Mouse (Mus musculus): Measurements from ENCODE around the gene Ifitm5. TPM values are rescaled to one million over a fixed set of nuclear protein-coding genes. Genes with fewer than 3 reads are reported as not detected.
"Not testable (repeated sequence)": the region's sequence is repeated elsewhere in the genome, so short reads cannot be mapped to it uniquely, and the experiment has no call there.

The Ifitm5 gene
- polyA plus RNA-seq, 1 experiment from 2014 or later, result 1.6 TPM

DNA sequence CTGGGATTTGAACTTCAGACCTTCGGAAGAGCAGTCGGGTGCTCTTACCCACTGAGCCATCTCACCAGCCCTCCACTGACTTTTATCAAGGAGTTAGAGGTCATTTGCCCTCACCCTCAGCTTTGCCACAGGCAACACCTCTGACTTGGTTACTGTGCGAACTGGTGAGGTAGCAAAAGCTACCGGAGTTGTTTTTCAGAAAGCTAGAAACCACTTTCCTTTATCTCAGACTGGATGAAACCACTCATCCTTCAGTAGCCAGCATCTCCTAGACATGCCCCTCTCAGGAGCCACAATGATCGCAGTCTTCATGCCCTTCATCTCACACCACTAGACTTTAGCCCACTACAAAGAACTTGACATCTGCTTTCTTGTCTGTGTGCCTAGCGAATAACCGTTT lies 32.9 kb upstream of the Ifitm5 start:
- no peak overlapping the region for H3K27ac ChIP-seq (ENCODE audit: low read length)
- ATAC-seq (replicated peaks; ENCODE audit: extremely low read depth, insufficient read depth, low FRiP score), result no peak
- H3K4me1 ChIP-seq (ENCODE audit: control insufficient read depth, insufficient read depth, low read length), result no peaks in the 10 kb centered on the region

DNA sequence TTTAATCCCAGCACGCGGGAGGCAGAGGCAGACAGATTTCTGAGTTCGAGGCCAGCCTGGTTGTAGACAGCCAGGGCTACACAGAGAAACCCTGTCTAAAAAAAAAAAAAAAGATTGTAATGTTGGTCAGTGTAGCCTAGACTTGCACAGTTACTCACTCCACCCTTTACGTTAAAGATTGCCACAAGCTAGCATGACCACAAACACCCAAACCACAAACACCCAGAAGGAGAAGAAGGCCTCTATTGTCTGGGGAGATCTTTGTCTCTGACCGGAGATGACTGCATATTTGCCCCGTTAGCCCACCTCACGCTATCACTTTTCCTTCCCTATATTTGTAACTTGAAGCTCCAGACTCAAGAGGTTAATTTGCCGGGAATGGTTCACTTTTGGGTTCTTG lies 31.6 kb upstream of the Ifitm5 start:
- Histone ChIP-seq H3K4me3 (ENCODE audit: low read length) (no peak overlapping the region), H3K36me3 (ENCODE audit: control insufficient read depth, insufficient read depth) (no peaks in the 10 kb centered on the region), H3K27ac (ENCODE audit: low read length) (no peak overlapping the region), H3K4me2 (ENCODE audit: low read depth, low read length) (no peak overlapping the region), H3K9me3 (replicated peaks; ENCODE audit: control insufficient read depth, low read length) (peaks cover 6% of the 10 kb centered on the region), H3K9ac (ENCODE audit: low read length) (no peak overlapping the region), H3K4me1 (ENCODE audit: control insufficient read depth, insufficient read depth, low read length) (no peaks in the 10 kb centered on the region), H3K27me3 (ENCODE audit: control insufficient read depth, insufficient read depth, low read length) (no peaks in the 10 kb centered on the region)
- ATAC-seq (replicated peaks; ENCODE audit: extremely low read depth, insufficient read depth, low FRiP score), result no peak
- 76% methylated on average over 8 of the region's 8 CpGs for WGBS

More for the DNA sequence above, 32.9 kb upstream of the Ifitm5 start:
- no peak overlapping the region for H3K4me3 ChIP-seq (ENCODE audit: low read length)
- H3K9me3 ChIP-seq (replicated peaks; ENCODE audit: control insufficient read depth, low read length), result peaks cover 6% of the 10 kb centered on the region
- H3K4me2 ChIP-seq (ENCODE audit: low read depth, low read length), result no peak overlapping the region
- H3K27me3 ChIP-seq (ENCODE audit: control insufficient read depth, insufficient read depth, low read length), result no peaks in the 10 kb centered on the region
- no peaks in the 10 kb centered on the region for H3K36me3 ChIP-seq (ENCODE audit: control insufficient read depth, insufficient read depth)
- no peak overlapping the region for H3K9ac ChIP-seq (ENCODE audit: low read length)
- WGBS, result 59% methylated on average over 7 of the region's 7 CpGs

DNA sequence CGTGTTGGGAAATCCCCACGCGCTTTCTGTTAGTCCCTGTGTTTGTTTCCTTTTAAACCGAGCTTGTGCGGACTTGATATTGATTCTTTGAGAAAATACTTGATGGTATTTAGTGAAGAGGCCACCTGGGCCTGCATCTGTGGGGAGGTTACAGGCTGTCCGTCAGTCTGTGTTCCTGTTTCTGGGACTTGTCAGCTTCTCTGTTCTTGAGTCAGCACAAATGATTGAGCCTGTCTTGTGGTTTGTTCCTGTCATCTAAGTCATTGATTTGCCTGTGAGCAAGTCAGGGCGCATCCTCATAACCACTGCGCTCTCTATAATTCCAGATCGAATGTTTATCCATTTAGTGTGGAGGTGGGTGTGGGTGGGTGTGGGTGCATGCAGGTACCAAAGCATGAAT lies 26.6 kb upstream of the Ifitm5 start:
- H3K9ac ChIP-seq (ENCODE audit: low read length); H3K9me3 ChIP-seq (replicated peaks; ENCODE audit: control insufficient read depth, low read length); H3K4me3 ChIP-seq (ENCODE audit: low read length); H3K27ac ChIP-seq (ENCODE audit: low read length); ATAC-seq (replicated peaks; ENCODE audit: extremely low read depth, insufficient read depth, low FRiP score); H3K4me2 ChIP-seq (ENCODE audit: low read depth, low read length); H3K4me1 ChIP-seq (ENCODE audit: control insufficient read depth, insufficient read depth, low read length); H3K36me3 ChIP-seq (ENCODE audit: control insufficient read depth, insufficient read depth); H3K27me3 ChIP-seq (ENCODE audit: control insufficient read depth, insufficient read depth, low read length): not testable (repeated sequence)
- WGBS, result 85% methylated on average over 9 of the region's 9 CpGs

DNA sequence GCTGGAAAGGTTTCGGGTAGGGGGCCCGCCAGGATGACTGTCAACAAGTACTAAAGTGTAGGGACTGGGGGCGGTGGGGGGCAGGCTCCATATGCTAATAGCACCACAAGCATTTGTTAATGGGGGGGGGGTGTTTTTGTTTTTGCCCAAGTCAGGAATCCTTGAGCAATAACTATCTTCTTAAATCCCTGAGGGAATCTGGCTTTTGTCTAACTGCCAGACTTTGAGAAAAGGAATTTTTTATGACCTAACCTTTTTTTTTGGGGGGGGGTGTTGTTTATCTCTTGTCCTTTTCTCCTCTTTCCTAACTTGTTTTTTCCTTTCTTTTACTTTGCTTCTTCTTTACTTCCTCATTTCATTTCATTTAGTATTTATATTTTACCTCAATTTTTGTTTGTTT lies 25.4 kb upstream of the Ifitm5 start:
- H3K9me3 ChIP-seq (replicated peaks; ENCODE audit: control insufficient read depth, low read length), result no peaks in the 10 kb centered on the region
- ATAC-seq (replicated peaks; ENCODE audit: extremely low read depth, insufficient read depth, low FRiP score), result no peak
- H3K9ac ChIP-seq (ENCODE audit: low read length), result no peak overlapping the region
- 29% methylated on average over 3 of the region's 3 CpGs for WGBS
- no peak overlapping the region for H3K27ac ChIP-seq (ENCODE audit: low read length)
- peaks cover 8% of the 10 kb centered on the region; the same call in 1 of the 2 replicates for H3K4me1 ChIP-seq (ENCODE audit: control insufficient read depth, insufficient read depth, low read length)
- no peak overlapping the region for H3K4me3 ChIP-seq (ENCODE audit: low read length)
- H3K27me3 ChIP-seq (ENCODE audit: control insufficient read depth, insufficient read depth, low read length), result peaks cover 2% of the 10 kb centered on the region; the same call in 1 of the 2 replicates
- H3K36me3 ChIP-seq (ENCODE audit: control insufficient read depth, insufficient read depth), result no peaks in the 10 kb centered on the region
- peak overlapping the region; percentile 18; the same call in 1 of the 2 replicates for H3K4me2 ChIP-seq (ENCODE audit: low read depth, low read length)

DNA sequence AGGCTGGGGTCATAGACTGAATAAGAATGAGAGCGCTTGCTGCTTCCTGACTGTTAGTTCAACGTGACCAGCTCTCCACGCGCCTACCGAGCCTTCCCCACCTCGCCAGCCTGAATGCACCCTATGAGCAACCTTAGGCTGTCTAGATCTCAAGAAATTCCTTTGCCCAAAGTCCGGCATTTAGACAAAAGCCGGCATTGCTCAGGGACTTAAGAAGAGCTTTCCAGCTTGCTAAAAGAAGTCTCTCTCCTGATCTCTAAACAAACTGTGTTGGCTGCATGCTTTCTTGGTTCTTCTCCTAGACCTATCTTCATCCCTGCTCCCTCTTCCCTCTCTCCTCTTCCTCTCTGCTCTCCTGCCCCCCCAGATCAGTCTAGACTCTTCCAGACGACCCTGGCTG lies 24.8 kb upstream of the Ifitm5 start:
- Histone ChIP-seq H3K9me3 (replicated peaks; ENCODE audit: control insufficient read depth, low read length) (no peaks in the 10 kb centered on the region), H3K4me3 (ENCODE audit: low read length) (no peak overlapping the region), H3K27me3 (ENCODE audit: control insufficient read depth, insufficient read depth, low read length) (peaks cover 2% of the 10 kb centered on the region; the same call in 1 of the 2 replicates), H3K4me2 (ENCODE audit: low read depth, low read length) (peak overlapping the region; percentile 18; the same call in 1 of the 2 replicates), H3K4me1 (ENCODE audit: control insufficient read depth, insufficient read depth, low read length) (peaks cover 8% of the 10 kb centered on the region; the same call in 1 of the 2 replicates), H3K36me3 (ENCODE audit: control insufficient read depth, insufficient read depth) (no peaks in the 10 kb centered on the region), H3K27ac (ENCODE audit: low read length) (no peak overlapping the region), H3K9ac (ENCODE audit: low read length) (no peak overlapping the region)
- ATAC-seq (replicated peaks; ENCODE audit: extremely low read depth, insufficient read depth, low FRiP score), result no peak
- WGBS, result 16% methylated on average over 9 of the region's 9 CpGs

DNA sequence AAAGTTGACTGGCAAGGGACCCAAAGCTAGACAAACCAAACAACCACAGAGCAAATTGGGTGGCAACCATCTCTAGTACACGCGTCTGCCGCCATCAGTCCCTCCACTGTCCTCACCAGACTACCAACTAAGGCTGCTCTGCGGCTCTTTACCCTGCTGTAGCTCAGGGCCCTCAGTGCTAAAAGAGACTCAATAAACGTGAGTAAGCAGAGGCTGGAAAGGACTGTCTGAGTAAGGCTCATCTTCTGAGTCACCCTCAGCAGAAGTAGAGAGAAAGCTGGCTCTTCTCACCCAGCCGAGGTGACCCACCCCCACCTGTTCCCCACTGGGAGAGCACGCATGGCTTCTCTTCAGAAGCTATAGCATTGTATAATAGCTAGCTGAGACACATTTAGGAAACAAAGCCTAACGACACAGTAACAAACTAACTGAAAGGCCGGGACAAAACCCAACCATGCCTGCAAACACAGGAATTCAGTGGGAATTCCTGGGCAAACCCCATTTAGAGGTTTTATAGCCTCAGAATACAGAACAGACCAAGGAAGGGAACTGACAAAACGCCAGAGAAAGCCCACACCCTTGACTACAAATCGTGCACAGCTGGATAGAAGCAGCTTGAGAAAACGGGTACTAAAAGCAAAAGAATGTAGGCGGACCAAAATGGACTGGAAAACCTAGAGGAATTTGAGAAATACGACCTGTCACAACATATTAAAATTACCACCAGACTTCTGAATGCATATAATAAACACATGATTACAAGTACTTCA lies 23.5 kb upstream of the Ifitm5 start:
- Histone ChIP-seq H3K4me2 (ENCODE audit: low read depth, low read length) (no peak overlapping the region), H3K4me3 (ENCODE audit: low read length) (no peak overlapping the region), H3K4me1 (ENCODE audit: control insufficient read depth, insufficient read depth, low read length) (peaks cover 8% of the 10 kb centered on the region; the same call in 1 of the 2 replicates), H3K9me3 (replicated peaks; ENCODE audit: control insufficient read depth, low read length) (no peaks in the 10 kb centered on the region), H3K36me3 (ENCODE audit: control insufficient read depth, insufficient read depth) (no peaks in the 10 kb centered on the region), H3K27ac (ENCODE audit: low read length) (no peak overlapping the region), H3K9ac (ENCODE audit: low read length) (no peak overlapping the region), H3K27me3 (ENCODE audit: control insufficient read depth, insufficient read depth, low read length) (peaks cover 2% of the 10 kb centered on the region; the same call in 1 of the 2 replicates)
- 49% methylated on average over 14 of the region's 14 CpGs for WGBS
- ATAC-seq (replicated peaks; ENCODE audit: extremely low read depth, insufficient read depth, low FRiP score), result no peak

DNA sequence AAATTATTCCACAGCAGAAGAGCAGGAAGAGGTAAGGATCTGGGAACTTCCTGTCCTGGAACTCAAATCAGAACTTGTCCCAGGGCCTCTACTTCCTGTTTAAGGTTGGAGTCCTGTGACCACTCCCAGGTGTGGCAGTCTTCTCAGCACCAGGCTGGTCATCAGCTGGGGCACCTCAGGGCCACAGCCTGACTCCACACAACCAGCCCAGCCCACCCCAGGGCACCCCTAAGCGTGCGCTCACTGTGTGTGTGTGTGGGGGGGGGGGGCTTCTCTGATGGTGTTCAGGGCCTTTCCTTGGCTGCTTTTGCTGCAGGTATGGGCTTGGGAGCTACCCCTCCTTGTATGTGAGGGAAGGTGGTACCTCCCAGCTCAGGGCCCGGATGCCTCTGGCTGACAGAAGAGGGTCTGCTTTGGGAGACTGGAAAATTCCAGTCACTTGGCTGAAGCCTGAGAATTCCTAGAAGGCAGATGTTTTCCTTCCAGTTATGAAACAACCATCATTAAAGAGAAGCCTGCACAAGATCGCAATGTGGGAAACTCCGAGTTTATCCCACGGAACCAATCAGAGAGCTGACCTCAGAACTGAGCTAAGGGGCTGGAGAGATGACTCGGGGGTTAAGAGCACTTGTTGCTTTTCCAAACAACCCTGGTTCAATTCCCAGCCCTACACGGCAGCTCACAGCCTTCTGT lies 21.5 kb upstream of the Ifitm5 start:
- Histone ChIP-seq H3K27me3 (ENCODE audit: control insufficient read depth, insufficient read depth, low read length) (peaks cover 8% of the 10 kb centered on the region), H3K36me3 (ENCODE audit: control insufficient read depth, insufficient read depth) (no peaks in the 10 kb centered on the region), H3K4me2 (ENCODE audit: low read depth, low read length) (no peak overlapping the region), H3K4me1 (ENCODE audit: control insufficient read depth, insufficient read depth, low read length) (peaks cover 8% of the 10 kb centered on the region; the same call in 1 of the 2 replicates), H3K4me3 (ENCODE audit: low read length) (no peak overlapping the region), H3K9ac (ENCODE audit: low read length) (no peak overlapping the region), H3K27ac (ENCODE audit: low read length) (peak overlapping the region; percentile 60), H3K9me3 (replicated peaks; ENCODE audit: control insufficient read depth, low read length) (no peaks in the 10 kb centered on the region)
- WGBS, result 50% methylated on average over 8 of the region's 8 CpGs
- ATAC-seq (replicated peaks; ENCODE audit: extremely low read depth, insufficient read depth, low FRiP score), result 0 out of 2 replicates have a peak, but pooled peaks have one; percentile 12

DNA sequence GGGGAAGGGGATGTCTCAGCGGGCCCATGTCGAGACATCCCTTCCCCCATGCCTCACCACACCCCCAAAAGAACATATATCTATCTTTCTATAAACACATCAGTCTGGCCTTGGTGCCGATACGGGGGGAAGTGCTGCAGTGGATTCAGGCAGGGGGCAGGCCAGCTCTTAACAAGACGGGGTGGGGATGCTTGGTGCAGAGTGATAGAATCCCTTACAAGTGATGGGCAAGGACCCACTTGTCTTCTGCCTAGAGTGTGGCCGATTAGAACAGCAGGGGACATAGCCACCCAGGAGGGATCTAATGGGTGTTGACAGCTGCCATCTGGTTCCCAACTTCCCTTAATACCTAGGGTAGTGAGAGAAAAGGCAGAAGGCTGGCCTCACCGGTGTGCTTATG lies 20.8 kb upstream of the Ifitm5 start:
- ATAC-seq (replicated peaks; ENCODE audit: extremely low read depth, insufficient read depth, low FRiP score), result peak; percentile 13; the same call in 1 of the 2 replicates
- H3K27ac ChIP-seq (ENCODE audit: low read length), result peak overlapping the region; percentile 60; the same call in 1 of the 2 replicates
- no peaks in the 10 kb centered on the region for H3K36me3 ChIP-seq (ENCODE audit: control insufficient read depth, insufficient read depth)
- H3K4me1 ChIP-seq (ENCODE audit: control insufficient read depth, insufficient read depth, low read length), result peaks cover 8% of the 10 kb centered on the region; the same call in 1 of the 2 replicates
- no peak overlapping the region for H3K4me3 ChIP-seq (ENCODE audit: low read length)
- H3K4me2 ChIP-seq (ENCODE audit: low read depth, low read length), result no peak overlapping the region
- peaks cover 8% of the 10 kb centered on the region for H3K27me3 ChIP-seq (ENCODE audit: control insufficient read depth, insufficient read depth, low read length)
- WGBS, result 19% methylated on average over 7 of the region's 7 CpGs
- H3K9me3 ChIP-seq (replicated peaks; ENCODE audit: control insufficient read depth, low read length), result no peaks in the 10 kb centered on the region
- no peak overlapping the region for H3K9ac ChIP-seq (ENCODE audit: low read length)

DNA sequence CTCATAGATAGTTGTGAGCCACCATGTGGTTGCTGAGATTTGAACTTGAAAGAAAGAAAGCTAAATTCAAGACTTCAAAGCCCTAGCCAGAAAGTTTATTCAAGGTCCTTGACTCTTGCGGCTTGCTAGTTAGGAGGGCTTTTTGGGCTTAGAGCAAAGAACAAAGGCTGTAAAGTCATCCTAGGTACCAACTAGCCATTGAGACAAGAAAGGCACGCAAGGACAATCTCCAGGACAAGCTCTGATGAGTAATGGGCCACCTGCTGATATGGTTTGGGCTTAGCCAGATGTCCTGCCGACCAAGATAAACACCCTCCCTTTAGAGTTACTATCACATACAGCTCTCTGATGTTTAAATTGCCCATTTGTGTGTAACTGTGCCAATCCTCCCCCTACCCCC lies 18.6 kb upstream of the Ifitm5 start:
- not testable (repeated sequence) for ATAC-seq (replicated peaks; ENCODE audit: extremely low read depth, insufficient read depth, low FRiP score); H3K9me3 ChIP-seq (replicated peaks; ENCODE audit: control insufficient read depth, low read length); H3K36me3 ChIP-seq (ENCODE audit: control insufficient read depth, insufficient read depth); H3K4me2 ChIP-seq (ENCODE audit: low read depth, low read length); H3K4me1 ChIP-seq (ENCODE audit: control insufficient read depth, insufficient read depth, low read length); H3K27me3 ChIP-seq (ENCODE audit: control insufficient read depth, insufficient read depth, low read length); H3K27ac ChIP-seq (ENCODE audit: low read length); H3K4me3 ChIP-seq (ENCODE audit: low read length); H3K9ac ChIP-seq (ENCODE audit: low read length)
- WGBS, result 30% methylated on average over 3 of the region's 3 CpGs

Data from heart, embryonic 16.5 days (tissue).